Mouse (Mus musculus) yolk sac, embryonic 10.5 days (tissue): ENCODE data around the gene Acadm.

Experiments used
- DNase-seq: peaks from one replicate; pipeline ENCODE4 v3.0.0-alpha.2; 2017; ENCODE audit warnings: low spot score

Gene Acadm

DNA sequence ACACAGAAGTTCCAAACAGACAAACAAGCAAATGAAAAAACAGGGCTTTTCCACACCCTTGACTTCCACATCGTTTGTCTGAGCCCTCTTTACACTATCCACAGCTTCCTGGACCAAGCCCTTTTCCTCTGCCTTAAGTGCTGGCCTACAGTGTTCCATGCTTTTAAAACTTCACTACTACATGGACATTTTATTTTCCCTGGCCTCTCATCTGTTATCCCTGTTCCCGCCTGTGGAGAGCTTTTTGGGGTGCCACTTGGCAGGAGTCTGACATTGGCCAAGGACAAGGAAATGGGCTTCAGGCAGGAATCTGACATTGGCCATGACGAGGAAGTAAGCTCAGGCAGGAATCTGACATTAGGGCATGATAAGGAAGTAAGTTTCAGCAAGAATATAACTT is 41.8 kb downstream of the Acadm start:
- no peak for DNase-seq

DNA sequence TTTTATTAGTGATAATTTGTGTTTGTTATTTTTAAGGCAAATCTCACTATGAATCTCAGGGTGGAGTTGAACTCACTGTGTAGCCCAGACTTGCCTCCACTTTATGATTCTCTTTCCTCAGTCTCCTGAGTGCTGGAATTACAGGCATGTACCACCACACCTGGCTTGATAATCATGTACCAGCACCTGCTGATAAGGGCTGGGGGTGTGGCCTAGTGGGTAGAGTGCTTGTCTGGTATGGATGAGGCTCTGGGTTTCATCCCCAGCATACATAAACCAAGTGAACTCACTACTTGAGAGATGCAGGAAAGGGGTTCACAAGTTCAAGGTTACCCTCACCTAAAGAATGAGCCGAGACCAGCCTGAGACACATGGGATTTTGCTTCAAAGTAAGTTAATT is 42.5 kb downstream of the Acadm start:
- DNase-seq: no peak

DNA sequence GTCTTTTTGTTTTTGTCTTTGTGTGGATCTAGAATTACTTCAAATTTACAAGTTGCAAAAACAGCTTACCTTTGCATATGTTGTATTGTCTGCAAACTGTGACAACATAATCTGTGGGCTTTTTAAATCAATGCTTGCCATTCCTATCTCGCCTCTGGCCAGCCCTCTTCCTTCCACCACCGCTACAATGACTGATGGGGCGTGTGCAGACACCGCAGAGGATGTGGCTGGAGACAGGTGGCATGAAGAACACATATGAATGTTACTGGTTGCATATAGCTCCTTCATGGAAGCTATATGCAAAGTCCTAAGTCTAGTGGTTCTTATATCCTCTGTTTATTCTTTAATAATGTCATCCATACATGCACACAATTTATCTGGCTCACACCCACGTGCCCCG is 47.2 kb downstream of the Acadm start:
- no peak for DNase-seq

DNA sequence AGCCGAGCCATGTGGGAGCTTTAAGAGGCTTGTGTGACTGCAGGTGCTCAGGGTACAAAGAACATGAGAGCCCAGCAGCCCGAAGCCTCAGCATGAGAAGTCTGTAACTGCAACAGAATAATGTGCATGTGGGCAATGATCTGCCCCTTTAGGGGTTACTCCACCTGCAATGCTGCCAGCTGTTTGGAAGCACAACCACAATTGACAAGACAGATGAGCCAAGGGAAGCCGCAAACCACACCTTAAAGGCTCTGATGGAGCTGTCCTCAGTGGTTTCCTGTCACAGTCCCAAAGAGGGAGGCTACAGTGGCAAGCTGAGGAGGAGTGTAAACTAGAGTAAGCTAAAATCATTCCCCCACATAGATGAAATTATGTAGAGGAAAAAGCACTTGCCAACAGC is 49.0 kb downstream of the Acadm start:
- no peak for DNase-seq

DNA sequence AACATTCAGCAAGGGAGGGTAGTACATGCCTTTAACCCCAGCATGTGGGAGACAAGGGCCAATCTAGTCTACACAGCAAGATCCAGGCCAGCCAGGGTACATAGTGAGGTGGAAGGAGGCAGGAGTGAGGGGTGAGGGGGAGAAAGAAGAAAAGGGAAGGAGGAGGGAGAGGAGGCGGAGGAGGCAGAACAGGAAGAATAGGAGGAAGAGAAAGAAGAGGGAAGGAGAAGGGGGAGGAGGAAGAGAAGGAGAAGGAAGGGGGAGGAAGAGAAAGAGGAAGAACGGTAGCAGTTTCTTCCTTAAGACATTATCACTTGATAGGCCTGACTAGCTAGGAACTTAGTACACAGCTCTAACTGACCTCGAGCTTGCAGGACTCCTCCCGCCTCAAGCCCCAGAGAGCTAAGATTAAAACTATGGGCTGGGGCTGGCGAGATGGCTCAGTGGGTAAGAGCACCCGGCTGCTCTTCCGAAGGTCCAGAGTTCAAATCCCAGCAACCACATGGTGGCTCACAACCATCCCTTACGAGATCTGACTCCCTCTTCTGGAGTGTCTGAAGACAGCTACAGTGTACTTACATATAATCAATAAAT is 55.1 kb downstream of the Acadm start:
- no peak for DNase-seq

DNA sequence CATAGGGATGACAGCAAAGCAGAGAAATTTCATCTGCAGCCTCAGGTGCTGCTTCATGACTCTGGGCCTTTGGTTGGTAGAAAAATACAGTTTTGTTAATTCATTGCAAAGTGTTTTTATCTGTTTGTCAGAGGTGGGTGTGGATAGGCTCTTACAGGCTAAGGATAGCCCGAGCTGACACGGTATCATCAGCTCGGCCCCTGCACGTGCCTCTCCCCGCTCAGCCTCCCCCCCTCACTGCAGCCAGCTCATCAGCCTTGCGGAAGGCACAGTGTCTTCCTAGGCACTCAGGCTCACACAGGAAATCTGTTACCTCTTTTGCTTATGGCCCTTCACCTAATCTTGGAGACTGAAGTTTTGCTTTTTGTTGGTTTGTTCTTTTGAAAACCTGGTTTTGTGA is 56.3 kb downstream of the Acadm start:
- no peak for DNase-seq

DNA sequence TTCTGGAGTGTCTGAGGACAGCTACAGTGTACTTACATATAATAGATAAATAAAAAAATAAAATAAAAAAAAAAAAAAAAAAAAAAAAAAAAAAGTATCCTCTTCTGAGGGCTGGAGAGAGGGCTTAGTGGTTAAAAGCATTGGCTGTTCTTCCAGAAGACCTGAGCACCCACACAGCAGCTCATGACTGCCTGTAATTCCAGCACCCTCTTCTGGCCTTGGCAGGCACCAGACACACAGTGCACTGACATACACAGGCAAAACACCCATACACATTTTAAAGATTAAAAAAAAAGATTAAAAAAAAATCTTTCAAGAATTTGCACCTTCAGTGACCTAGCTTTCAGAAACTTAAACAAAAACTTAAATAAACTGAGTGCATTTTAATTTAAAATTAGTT is 58.1 kb downstream of the Acadm start:
- no peak for DNase-seq
